Mouse (Mus musculus) right cerebral cortex, postnatal 10 days (tissue): ENCODE results near the gene Gpbp1l1.

Experiments
- DNase-seq, 2 experiments: peaks; one replicate each; pipeline ENCODE4 v3.0.0; 2021; ENCODE audit warnings: low spot score in 2 of 2

Gene Gpbp1l1

GRCm38 (mm10) chr4:116635197-116635596, 77.7 kb downstream of the Gpbp1l1 start:
- no peak for DNase-seq

GRCm38 (mm10) chr4:116638821-116639220, 81.4 kb downstream of the Gpbp1l1 start:
- DNase-seq, result no peak

- DNase-seq, result no peak
These were observed 84.6 kb downstream of the Gpbp1l1 start for GRCm38 (mm10) chr4:116642071-116642470.
